Mouse (Mus musculus) CD4-positive, CD25-positive, alpha-beta regulatory T cell, adult 4 months (primary cell): ENCODE results near the gene Ppp1r7. TPM values are rescaled to one million over a fixed set of nuclear protein-coding genes. Genes with fewer than 3 reads are reported as not detected.
"Not testable (repeated sequence)": the region's sequence is repeated elsewhere in the genome, so short reads cannot be mapped to it uniquely, and the experiment has no call there.

ENCODE experiments used
- ATAC-seq: one replicate; pipeline ENCODE4 v1.8.0; 2017
- polyA plus RNA-seq, 2 experiments: library from polyadenylated mRNA; unstranded; fragments of 100-300 nt; shearing (Covaris generic); gene quantifications; one replicate each; pipeline ENCODE4 v1.2.1; 2017

Ppp1r7 gene
- polyA plus RNA-seq, result 10 to 100 TPM; 63.9 to 66.4 TPM

- peak; percentile 91 for ATAC-seq
These were observed at the start of gene Ppp1r7, which contains the start of gene Pask for GRCm38 (mm10) chr1:93342648-93343503. TSS of gene Ppp1r7 (plus strand) at chr1:93342854. TSS of gene Pask (minus strand) at chr1:93343482.

- not testable (repeated sequence) for ATAC-seq
These were observed 48.2 kb upstream of the Ppp1r7 start for GRCm38 (mm10) chr1:93294491-93294890.

- no peak for ATAC-seq
These were observed 42.9 kb upstream of the Ppp1r7 start for GRCm38 (mm10) chr1:93299791-93300190.

GRCm38 (mm10) chr1:93300578-93300977, 42.1 kb upstream of the Ppp1r7 start:
- no peak for ATAC-seq

GRCm38 (mm10) chr1:93305581-93306337, 36.9 kb upstream of the Ppp1r7 start, which contains the start of gene Mterf4:
TSS of gene Mterf4 (minus strand) at chr1:93305915.
- ATAC-seq, result peak; percentile 99

GRCm38 (mm10) chr1:93323973-93324372, 18.7 kb upstream of the Ppp1r7 start:
- no peak for ATAC-seq

- ATAC-seq, result no peak
These were observed 16.2 kb upstream of the Ppp1r7 start for GRCm38 (mm10) chr1:93326446-93326845.

GRCm38 (mm10) chr1:93334621-93335020, 8.0 kb upstream of the Ppp1r7 start:
- ATAC-seq, result no peak

- ATAC-seq, result peak; percentile 91
These were observed 922 bp downstream of the Ppp1r7 start for GRCm38 (mm10) chr1:93343504-93344047.

- no peak for ATAC-seq
These were observed 4.5 kb downstream of the Ppp1r7 start for GRCm38 (mm10) chr1:93347176-93347575.

- ATAC-seq, result no peak
These were observed 7.0 kb downstream of the Ppp1r7 start for GRCm38 (mm10) chr1:93349701-93350100.

GRCm38 (mm10) chr1:93352724-93353123, 10.1 kb downstream of the Ppp1r7 start:
- ATAC-seq, result no peak

GRCm38 (mm10) chr1:93362661-93363060, 20.0 kb downstream of the Ppp1r7 start:
- no peak for ATAC-seq

- no peak for ATAC-seq
These were observed 23.0 kb downstream of the Ppp1r7 start for GRCm38 (mm10) chr1:93365641-93366040.

GRCm38 (mm10) chr1:93373665-93374064, 31.0 kb downstream of the Ppp1r7 start, which contains the start of gene Ano7:
TSS of gene Ano7 (plus strand) at chr1:93373930.
- no peak for ATAC-seq

GRCm38 (mm10) chr1:93377307-93377706, 34.7 kb downstream of the Ppp1r7 start:
- ATAC-seq, result no peak

- no peak for ATAC-seq
These were observed 36.5 kb downstream of the Ppp1r7 start for GRCm38 (mm10) chr1:93379117-93379516.

GRCm38 (mm10) chr1:93387198-93387597, 44.5 kb downstream of the Ppp1r7 start:
- no peak for ATAC-seq

GRCm38 (mm10) chr1:93388906-93389305, 46.3 kb downstream of the Ppp1r7 start:
- ATAC-seq, result no peak

GRCm38 (mm10) chr1:93401191-93402052, 58.8 kb downstream of the Ppp1r7 start:
- peak; percentile 79 for ATAC-seq

- ATAC-seq, result no peak
These were observed 60.7 kb downstream of the Ppp1r7 start for GRCm38 (mm10) chr1:93403403-93403802.
